Mouse (Mus musculus) testis, postnatal 10 days (tissue): ENCODE data around the gene 4921504E06Rik.

Experiments
- DNase-seq: peaks from one replicate; pipeline ENCODE4 v3.0.0; 2021; ENCODE audit warnings: low spot score

Gene 4921504E06Rik

GRCm38 (mm10) chr2:19419686-19420345 is 133.9 kb downstream of the 4921504E06Rik start:
- no peak for DNase-seq

GRCm38 (mm10) chr2:19416066-19416465 is 137.6 kb downstream of the 4921504E06Rik start:
- DNase-seq: no peak

GRCm38 (mm10) chr2:19415063-19415521 is 138.6 kb downstream of the 4921504E06Rik start:
- no peak for DNase-seq

- DNase-seq: peak; percentile 86
Observed at GRCm38 (mm10) chr2:19414222-19414965, 139.3 kb downstream of the 4921504E06Rik start.
